Mouse (Mus musculus): ENCODE measurements at regions not wholly inside any gene's neighbourhood (a gene's known extent, or its start where the extent isn't known, plus 50 kb on each side); places are given as distances from the start of the nearest gene placed in this dataset.

DNA sequence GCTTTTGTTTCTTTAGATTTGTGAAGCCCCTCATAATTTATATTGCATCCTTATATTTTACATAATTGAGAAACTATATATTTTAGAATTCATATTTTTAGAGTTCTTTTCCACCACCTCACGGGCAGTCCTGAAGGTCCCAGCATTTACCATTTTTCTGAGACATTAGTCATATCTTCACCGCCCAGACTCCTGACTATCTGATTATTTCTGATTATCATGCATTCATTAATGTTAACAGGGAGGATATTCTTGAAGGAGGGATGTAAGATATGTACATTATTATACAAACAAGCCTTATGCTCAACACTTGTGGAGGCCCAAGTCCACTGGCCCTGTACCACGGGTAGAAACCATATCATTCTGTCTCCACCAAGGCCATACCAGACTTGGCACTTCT, 743.4 kb downstream of the Hace1 start:
- DNase-seq (ENCODE audit: low read depth, low spot score), result no peak

DNA sequence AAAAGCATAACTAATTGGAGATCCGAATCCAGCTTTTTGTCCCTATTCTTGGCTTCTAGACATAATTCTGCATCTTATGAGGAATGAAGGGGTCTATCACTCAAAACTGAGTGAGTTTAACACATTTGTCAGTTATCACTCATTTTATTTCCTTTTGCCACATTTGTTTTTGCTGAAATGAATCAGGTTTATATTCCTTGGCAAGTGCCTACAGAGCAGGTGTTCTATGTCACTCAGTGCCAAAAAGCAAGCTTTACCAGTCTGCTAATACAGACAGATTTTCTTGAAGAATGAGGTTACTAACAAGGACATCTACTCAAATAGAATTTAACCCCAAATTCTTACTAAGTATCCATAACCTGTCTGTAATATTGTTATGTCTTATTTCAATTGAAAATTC, 751.4 kb downstream of the Hace1 start:
- no peak for DNase-seq (ENCODE audit: low read depth, low spot score)

DNA sequence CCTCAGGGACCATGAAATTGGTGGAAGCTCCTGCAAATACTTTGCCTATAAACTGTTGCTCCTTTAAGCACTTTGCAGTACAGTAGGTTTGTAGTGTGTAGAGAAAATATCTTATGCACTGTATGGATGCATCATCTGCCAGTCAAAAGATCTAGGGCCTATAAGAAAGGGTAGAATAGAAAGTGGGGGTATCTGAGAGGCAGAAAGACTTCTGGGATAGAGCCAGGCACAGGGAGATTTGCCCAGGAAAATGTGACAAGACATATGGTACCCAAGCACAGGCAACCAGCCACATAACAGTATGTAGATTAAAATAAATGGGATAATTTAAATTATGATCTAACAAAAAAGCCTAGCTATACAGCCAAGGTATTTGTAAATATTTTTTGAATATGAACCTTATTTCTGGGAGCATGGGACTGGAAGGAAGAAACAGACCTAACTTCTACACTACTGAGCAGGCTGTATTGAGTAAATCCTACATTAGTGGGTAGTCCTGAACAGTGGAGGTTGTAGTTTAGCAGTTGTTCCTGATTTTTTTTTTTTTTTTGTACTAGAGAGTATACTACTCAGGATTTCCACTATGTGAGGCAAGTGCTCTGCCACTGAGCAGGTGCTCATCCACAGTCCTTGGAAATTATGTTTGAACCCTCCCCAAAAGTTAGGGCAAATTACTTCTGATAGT, 754.1 kb downstream of the Hace1 start:
- DNase-seq (ENCODE audit: low read depth, low spot score), result no peak

DNA sequence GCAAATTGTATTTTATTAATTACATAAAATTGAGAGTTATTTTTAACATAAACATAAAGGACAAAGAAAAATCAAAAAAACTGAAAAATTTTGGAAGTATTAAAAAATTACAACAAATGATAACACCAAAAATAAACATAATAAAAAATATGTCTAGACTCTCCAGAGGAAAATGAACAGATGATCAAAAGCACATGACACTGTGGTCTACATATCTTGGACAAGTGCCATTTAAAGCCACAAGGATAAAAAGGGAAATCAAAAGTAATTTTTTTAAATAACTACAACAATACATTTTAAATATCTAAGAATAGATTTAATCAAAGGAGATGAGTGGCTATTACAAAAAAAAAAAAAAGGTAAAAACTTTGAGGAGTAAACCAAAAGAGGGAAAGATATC, 755.6 kb downstream of the Hace1 start:
- DNase-seq (ENCODE audit: low read depth, low spot score), result no peak

DNA sequence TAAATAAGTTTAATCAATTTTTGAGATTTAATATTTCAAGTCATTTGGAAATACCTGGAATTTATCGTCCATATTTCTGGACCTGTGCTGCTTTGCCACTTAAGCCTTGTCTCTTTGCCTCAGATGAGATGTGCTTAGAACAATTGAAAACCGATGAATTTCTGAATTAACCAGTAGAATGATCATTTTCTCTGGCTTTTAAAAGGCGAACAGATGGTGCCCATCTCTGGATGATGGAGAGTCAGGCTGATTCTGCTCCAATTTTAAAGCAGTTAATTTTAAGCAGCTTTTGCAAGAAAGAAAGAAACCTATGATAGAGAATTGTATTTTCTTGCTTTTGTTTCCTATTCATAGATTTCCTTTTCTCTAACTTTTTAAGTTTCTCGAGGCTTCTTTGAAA, 767.7 kb downstream of the Hace1 start:
- no peak for DNase-seq (ENCODE audit: low read depth, low spot score)

DNA sequence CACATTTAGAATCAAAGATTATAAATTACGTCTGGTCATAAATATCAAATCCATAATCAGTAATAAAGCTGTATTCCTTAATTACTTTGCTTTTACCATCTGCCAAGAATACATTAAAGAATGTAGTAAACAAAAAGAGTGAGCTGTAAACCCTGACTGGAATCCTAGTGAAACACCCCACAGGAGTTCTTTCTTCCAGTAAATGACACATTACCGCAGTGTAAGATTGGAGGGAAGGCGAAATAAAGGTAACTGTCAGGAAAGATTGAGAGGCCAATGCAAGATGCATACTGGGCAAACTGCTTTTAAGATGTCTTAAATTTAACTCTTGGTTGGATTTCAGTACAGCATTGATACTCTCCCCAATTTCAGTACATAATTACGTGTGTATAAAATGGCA, 772.0 kb downstream of the Hace1 start:
- DNase-seq (ENCODE audit: low read depth, low spot score), result no peak

DNA sequence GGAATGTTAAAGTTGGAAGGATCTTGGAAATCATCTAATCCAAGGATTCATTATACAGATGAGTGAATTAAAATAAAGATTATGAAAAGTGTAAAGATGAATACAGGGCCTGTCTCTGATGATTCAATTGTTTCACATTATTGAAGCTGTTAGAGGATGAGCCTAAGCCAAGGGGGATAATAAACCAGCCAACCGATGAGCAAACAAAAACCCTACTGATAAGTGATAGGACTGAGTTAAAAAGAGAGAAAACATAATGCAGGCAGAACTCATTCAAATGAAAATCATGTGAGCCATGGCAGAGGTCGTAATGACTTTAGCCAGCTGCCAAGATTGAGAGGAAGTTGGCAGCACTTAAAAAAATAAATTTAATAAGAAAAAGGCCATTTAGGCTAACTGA, 772.6 kb downstream of the Hace1 start:
- DNase-seq (ENCODE audit: low read depth, low spot score), result no peak

DNA sequence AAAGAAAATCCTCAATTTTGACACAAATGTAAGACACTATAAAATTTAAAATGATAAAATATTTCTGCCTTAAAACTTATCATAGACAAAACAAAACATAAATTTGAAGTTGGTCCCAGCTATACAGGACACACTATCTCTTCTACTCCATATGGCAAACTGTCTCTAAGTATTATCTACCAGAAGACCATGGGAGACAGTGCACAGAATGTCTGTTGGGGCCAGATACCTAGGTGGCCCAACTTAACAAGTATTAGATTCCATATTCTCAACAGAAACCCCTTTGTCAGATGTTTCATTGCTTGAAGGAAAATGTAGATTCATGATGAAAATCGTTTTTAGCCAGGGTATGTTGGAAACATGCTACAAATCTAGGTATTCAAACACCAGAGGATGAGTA, 779.1 kb downstream of the Hace1 start:
- DNase-seq (ENCODE audit: low read depth, low spot score), result no peak

DNA sequence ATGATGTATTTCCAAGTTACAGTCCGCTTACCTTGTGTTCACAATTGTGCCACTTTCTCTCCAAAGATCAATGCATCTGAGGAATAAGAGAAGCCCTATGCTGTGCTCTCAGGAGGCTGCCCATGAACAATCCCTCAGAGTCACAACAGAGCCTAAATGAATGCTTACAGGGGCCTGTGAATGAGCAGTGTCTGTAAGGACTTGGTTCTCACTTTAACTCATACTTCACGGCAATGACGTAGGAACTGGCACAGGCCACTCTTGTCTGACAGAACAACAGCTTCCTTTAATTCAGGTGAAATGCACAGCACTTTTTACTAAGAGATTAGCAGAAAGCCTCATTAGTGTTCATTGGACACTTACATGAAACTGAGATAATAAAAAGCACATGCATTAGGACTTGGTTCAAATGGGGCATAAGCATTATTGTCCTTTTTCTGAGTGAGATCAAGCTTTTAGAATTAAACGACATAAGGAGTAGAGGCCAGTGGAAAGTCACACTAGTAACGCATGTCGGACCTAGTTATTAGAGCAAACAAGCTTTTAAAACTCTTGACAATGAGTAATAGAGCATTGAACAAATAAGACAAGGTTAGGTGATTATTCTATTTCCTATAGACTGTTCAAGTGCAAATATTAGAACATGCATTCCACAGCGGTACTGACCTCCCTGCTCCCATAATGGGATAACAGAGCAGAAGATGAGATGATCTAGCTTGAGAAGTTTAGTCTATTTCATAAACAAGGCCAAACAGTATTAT, 796.3 kb downstream of the Hace1 start:
- no peak for DNase-seq (ENCODE audit: low read depth, low spot score)

DNA sequence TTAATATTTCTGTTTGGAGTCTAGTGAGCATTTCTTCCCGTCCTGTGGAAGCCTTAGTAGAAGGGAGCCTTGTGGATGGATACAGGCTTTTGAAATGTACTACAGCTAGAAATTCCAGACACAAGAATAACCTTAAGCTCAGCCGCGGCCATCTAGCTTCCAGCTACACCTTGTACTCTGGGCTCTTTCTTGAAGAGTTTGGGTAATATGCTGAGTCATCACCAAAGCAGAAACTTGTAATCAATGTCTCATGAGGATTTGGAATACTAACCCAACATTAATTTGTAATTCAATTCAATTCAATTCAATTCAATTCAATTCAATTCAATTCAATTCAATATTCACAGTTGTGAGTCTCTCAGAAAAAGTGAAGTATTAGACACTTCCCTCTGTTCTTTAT, 797.0 kb downstream of the Hace1 start:
- DNase-seq (ENCODE audit: low read depth, low spot score), result no peak

DNA sequence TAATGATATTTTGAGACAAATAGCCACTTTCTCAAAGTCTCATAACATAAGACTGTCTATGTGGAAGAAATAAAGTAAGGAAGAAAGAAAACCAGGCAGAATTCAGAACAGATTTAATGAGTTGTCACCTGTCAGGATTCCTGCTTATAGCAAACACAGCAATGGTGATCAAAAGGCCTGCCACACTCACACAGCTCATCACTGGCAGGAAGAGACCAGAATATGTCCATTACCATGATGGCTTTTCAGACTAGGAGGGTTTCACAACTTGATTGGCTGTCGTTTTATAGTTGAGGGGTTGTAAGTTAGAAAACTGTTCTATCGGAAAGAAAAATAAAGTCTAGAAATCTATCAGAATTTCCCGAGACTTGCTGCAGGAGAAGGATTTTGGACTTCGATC, 819.5 kb downstream of the Hace1 start:
- no peak for DNase-seq (ENCODE audit: low read depth, low spot score)

DNA sequence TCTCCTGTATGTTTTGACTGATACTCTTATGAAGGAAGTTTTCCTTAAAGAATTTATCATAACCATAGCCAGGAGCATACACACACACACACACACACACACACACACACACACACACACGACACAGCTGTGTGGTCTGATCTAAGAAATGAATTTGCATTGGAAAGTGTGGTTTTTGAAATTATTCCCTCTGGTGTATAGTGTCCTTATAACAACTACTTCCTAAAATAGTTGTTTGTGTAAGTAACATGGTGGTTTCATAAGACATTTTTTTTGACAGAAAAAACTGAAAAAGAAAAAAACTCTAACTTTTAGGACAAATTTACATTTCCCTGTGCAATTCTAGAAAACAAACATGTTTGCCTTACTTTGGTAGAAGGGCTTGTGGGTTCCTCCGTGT, 826.3 kb downstream of the Hace1 start:
- DNase-seq (ENCODE audit: low read depth, low spot score), result no peak
